Mouse (Mus musculus) cerebellum, adult 2 months (tissue): ENCODE data around the gene Prm1.

Experiments used
- CTCF ChIP-seq: fragments of 200-500 bp; IDR thresholded peaks from 2 replicates; pipeline ENCODE4 v1.5.1; 2011; ENCODE audit warnings: low read depth, mild to moderate bottlenecking, control low read depth, low read length, moderate library complexity, borderline replicate concordance; ENCODE audit not compliant: insufficient read depth
- POLR2A ChIP-seq: fragments of 200-500 bp; IDR thresholded peaks from 2 replicates; pipeline ENCODE4 v1.6.1; 2011; ENCODE audit warnings: low read length, control low read depth, borderline replicate concordance; ENCODE audit not compliant: insufficient read depth

- TF ChIP-seq CTCF (no peak), POLR2A (no peak)
These were observed 45.3 kb upstream of the Prm1 start for GRCm38 (mm10) chr16:10850905-10851304.
